Mouse (Mus musculus): ENCODE measurements at regions not wholly inside any gene's neighbourhood (a gene's known extent, or its start where the extent isn't known, plus 50 kb on each side); places are given as distances from the start of the nearest gene placed in this dataset.

DNA sequence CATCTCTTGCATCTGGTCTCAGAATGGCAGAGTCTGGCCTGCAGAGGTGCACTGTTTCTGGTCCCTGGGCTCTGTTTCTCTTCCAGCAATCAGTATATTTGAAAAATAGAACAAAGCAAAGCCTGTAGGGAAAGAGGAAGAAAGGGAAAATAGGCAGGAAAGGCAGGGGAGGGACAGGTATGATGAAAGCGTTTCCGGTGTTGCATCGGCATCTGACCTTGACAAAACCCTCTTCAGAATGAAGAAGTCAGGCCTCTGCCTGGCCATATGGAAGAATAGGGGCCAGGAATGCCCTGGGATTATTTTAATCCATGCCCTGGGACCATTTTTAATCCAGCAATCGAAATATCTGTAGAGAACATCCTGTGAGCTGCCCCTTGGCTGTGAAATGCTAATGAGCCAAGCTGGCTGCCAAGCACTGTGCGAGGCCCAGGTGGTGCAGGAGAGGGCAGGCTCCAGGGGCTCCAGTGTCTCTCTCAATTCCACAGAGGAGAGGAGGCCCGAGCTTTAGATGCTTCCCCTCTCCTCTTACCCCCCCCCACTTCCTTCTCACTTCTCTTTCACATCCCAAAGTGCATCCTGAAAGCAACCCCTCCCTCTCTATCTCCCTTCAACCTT lies 136.7 kb downstream of the Cartpt start:
- no peak overlapping the region for H3K4me2 ChIP-seq (ENCODE audit: low read depth, low read length)
- H3K4me3 ChIP-seq (ENCODE audit: low read length): no peak overlapping the region
- no peaks in the 10 kb centered on the region for H3K9me3 ChIP-seq (ENCODE audit: control insufficient read depth, low read length)
- H3K36me3 ChIP-seq (ENCODE audit: control insufficient read depth, insufficient read depth, low read length): no peaks in the 10 kb centered on the region
- 58% methylated on average over 6 of the region's 6 CpGs for WGBS
- H3K4me1 ChIP-seq (ENCODE audit: control insufficient read depth, insufficient read depth, low read length): no peaks in the 10 kb centered on the region
- no peak for ATAC-seq
- H3K9ac ChIP-seq (ENCODE audit: low read depth, low read length): no peak overlapping the region
- no peak overlapping the region for H3K27ac ChIP-seq (ENCODE audit: low read length)
- no peaks in the 10 kb centered on the region for H3K27me3 ChIP-seq (replicated peaks; ENCODE audit: control insufficient read depth, insufficient read depth, low read length)

DNA sequence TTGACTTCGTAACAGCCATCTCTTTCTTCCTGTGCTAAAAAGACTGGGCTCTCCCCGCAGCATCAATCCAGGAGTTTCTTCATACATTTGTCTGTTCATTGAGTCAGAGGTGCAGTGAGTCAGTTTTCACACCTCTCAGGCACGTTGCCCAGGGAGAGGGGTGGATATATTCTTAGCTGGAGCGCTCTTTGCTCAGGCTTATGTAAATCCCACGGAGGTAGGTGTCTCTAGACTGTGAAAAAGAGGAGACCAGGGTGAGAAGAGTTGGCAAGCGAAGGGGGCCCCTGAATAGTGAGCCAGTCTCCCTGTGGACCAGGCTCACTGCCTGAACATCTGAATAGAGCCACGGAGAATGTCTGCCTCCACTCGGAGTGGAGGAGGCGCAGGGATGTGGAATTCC lies 139.0 kb downstream of the Cartpt start:
- no peak overlapping the region for H3K27ac ChIP-seq (ENCODE audit: low read length)

GRCm38 (mm10) chr13:99761423-99761822 lies 139.5 kb downstream of the Cartpt start:
- no peaks in the 10 kb centered on the region for H3K27me3 ChIP-seq (replicated peaks; ENCODE audit: control insufficient read depth, insufficient read depth, low read length)
- H3K36me3 ChIP-seq (ENCODE audit: control insufficient read depth, insufficient read depth, low read length): no peaks in the 10 kb centered on the region
- 71% methylated on average over 4 of the region's 4 CpGs for WGBS
- H3K4me2 ChIP-seq (ENCODE audit: low read depth, low read length): no peak overlapping the region
- no peak overlapping the region for H3K9ac ChIP-seq (ENCODE audit: low read depth, low read length)
- no peak overlapping the region for H3K27ac ChIP-seq (ENCODE audit: low read length)
- H3K4me3 ChIP-seq (ENCODE audit: low read length): no peak overlapping the region
- ATAC-seq: no peak
- H3K9me3 ChIP-seq (ENCODE audit: control insufficient read depth, low read length): no peaks in the 10 kb centered on the region
- H3K4me1 ChIP-seq (ENCODE audit: control insufficient read depth, insufficient read depth, low read length): no peaks in the 10 kb centered on the region

More for the DNA sequence above, 139.0 kb downstream of the Cartpt start:
- H3K27me3 ChIP-seq (replicated peaks; ENCODE audit: control insufficient read depth, insufficient read depth, low read length): no peaks in the 10 kb centered on the region
- no peak overlapping the region for H3K4me2 ChIP-seq (ENCODE audit: low read depth, low read length)
- H3K9ac ChIP-seq (ENCODE audit: low read depth, low read length): no peak overlapping the region
- no peaks in the 10 kb centered on the region for H3K4me1 ChIP-seq (ENCODE audit: control insufficient read depth, insufficient read depth, low read length)
- H3K36me3 ChIP-seq (ENCODE audit: control insufficient read depth, insufficient read depth, low read length): no peaks in the 10 kb centered on the region
- 70% methylated on average over 9 of the region's 9 CpGs for WGBS
- H3K9me3 ChIP-seq (ENCODE audit: control insufficient read depth, low read length): no peaks in the 10 kb centered on the region
- H3K4me3 ChIP-seq (ENCODE audit: low read length): no peak overlapping the region
- ATAC-seq: no peak

- H3K36me3 ChIP-seq (ENCODE audit: control insufficient read depth, insufficient read depth, low read length): no peaks in the 10 kb centered on the region
- H3K4me3 ChIP-seq (ENCODE audit: low read length): no peak overlapping the region
- WGBS: 70% methylated on average over 4 of the region's 4 CpGs
- no peaks in the 10 kb centered on the region for H3K4me1 ChIP-seq (ENCODE audit: control insufficient read depth, insufficient read depth, low read length)
- no peak overlapping the region for H3K9ac ChIP-seq (ENCODE audit: low read depth, low read length)
- no peak for ATAC-seq
- no peak overlapping the region for H3K4me2 ChIP-seq (ENCODE audit: low read depth, low read length)
- no peaks in the 10 kb centered on the region for H3K9me3 ChIP-seq (ENCODE audit: control insufficient read depth, low read length)
- H3K27ac ChIP-seq (ENCODE audit: low read length): no peak overlapping the region
- no peaks in the 10 kb centered on the region for H3K27me3 ChIP-seq (replicated peaks; ENCODE audit: control insufficient read depth, insufficient read depth, low read length)
Measured at GRCm38 (mm10) chr13:99760646-99761045, 140.2 kb downstream of the Cartpt start.

DNA sequence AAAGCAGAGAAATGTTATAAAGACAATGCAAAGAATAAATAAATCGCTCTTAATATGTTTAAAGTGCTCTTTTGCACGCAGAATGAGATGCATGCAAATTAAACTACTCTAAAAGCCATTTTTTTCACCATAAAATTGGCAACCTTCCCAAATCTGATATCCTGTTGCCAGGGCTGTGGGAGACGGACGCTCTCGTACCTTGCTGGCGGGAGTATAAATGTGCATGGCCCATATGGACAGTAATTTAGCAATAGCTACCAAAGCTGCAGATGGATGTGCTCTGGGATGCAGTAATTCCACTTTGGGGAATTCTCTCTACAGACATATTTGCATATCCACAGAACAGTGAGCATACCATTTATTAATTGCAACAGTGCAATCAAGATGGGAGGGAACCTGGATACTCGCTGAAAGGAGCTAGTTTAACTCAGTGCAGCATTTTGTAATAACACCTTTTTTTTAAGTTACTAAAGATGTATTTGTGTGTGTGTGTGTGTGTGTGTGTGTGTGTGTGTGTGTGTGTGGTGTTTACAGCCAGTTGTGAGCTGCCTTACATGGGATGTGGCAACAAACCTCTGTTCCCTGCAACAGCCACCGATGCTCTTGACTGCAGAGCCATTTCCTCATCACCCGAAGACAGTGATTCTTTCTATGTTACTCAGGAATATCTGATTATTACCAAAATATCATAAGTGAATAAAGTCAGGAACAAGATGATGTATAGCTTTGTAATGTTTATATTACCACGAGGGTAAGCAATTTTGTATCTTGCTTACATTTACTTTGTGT lies 141.4 kb downstream of the Cartpt start:
- Histone ChIP-seq H3K4me1 (ENCODE audit: control insufficient read depth, insufficient read depth, low read length) (no peaks in the 10 kb centered on the region), H3K27ac (ENCODE audit: low read length) (no peak overlapping the region), H3K36me3 (ENCODE audit: control insufficient read depth, insufficient read depth, low read length) (no peaks in the 10 kb centered on the region), H3K4me3 (ENCODE audit: low read length) (no peak overlapping the region), H3K9me3 (ENCODE audit: control insufficient read depth, low read length) (no peaks in the 10 kb centered on the region), H3K4me2 (ENCODE audit: low read depth, low read length) (no peak overlapping the region), H3K27me3 (replicated peaks; ENCODE audit: control insufficient read depth, insufficient read depth, low read length) (no peaks in the 10 kb centered on the region), H3K9ac (ENCODE audit: low read depth, low read length) (no peak overlapping the region)
- WGBS: 56% methylated on average over 10 of the region's 10 CpGs
- no peak for ATAC-seq

- 71% methylated on average over 5 of the region's 5 CpGs for WGBS
- H3K9me3 ChIP-seq (ENCODE audit: control insufficient read depth, low read length): no peaks in the 10 kb centered on the region
Measured at GRCm38 (mm10) chr13:99754701-99755100, 146.2 kb downstream of the Cartpt start.

DNA sequence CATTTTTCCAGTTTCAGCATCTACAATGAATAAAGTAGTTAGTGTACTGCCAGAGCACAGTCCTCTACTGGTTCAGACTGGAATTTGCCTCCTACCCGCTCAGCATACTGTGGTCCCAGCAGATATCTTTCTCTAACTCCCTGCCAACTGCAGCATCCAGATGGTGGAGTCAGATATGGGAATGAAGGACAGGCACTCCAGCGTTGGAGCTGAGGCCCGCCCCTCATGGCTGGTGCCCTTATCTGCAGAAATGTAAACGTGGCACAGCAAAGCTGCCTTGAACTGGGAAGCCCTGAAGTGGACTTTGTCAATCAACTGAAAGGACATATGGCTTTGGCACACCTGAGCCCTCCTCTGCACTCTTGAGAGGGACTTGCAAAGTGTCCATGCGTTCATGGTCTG lies 146.6 kb downstream of the Cartpt start:
- H3K4me3 ChIP-seq (ENCODE audit: low read length): no peak overlapping the region
- no peaks in the 10 kb centered on the region for H3K36me3 ChIP-seq (ENCODE audit: control insufficient read depth, insufficient read depth, low read length)
- no peak overlapping the region for H3K9ac ChIP-seq (ENCODE audit: low read depth, low read length)
- H3K27ac ChIP-seq (ENCODE audit: low read length): no peak overlapping the region
- peak; percentile 84 for ATAC-seq
- H3K27me3 ChIP-seq (replicated peaks; ENCODE audit: control insufficient read depth, insufficient read depth, low read length): no peaks in the 10 kb centered on the region
- H3K4me1 ChIP-seq (ENCODE audit: control insufficient read depth, insufficient read depth, low read length): no peaks in the 10 kb centered on the region
- WGBS: 35% methylated on average over 5 of the region's 5 CpGs
- H3K9me3 ChIP-seq (ENCODE audit: control insufficient read depth, low read length): no peaks in the 10 kb centered on the region
- H3K4me2 ChIP-seq (ENCODE audit: low read depth, low read length): no peak overlapping the region

More at GRCm38 (mm10) chr13:99754701-99755100, 146.2 kb downstream of the Cartpt start:
- Histone ChIP-seq H3K4me3 (ENCODE audit: low read length) (no peak overlapping the region), H3K9ac (ENCODE audit: low read depth, low read length) (no peak overlapping the region), H3K27ac (ENCODE audit: low read length) (no peak overlapping the region), H3K4me2 (ENCODE audit: low read depth, low read length) (no peak overlapping the region), H3K4me1 (ENCODE audit: control insufficient read depth, insufficient read depth, low read length) (no peaks in the 10 kb centered on the region), H3K36me3 (ENCODE audit: control insufficient read depth, insufficient read depth, low read length) (no peaks in the 10 kb centered on the region), H3K27me3 (replicated peaks; ENCODE audit: control insufficient read depth, insufficient read depth, low read length) (no peaks in the 10 kb centered on the region)
- no peak for ATAC-seq

- no peak overlapping the region for H3K4me2 ChIP-seq (ENCODE audit: low read depth, low read length)
- no peak overlapping the region for H3K9ac ChIP-seq (ENCODE audit: low read depth, low read length)
- no peaks in the 10 kb centered on the region for H3K4me1 ChIP-seq (ENCODE audit: control insufficient read depth, insufficient read depth, low read length)
- no peaks in the 10 kb centered on the region for H3K27me3 ChIP-seq (replicated peaks; ENCODE audit: control insufficient read depth, insufficient read depth, low read length)
- no peaks in the 10 kb centered on the region for H3K36me3 ChIP-seq (ENCODE audit: control insufficient read depth, insufficient read depth, low read length)
- no peak overlapping the region for H3K4me3 ChIP-seq (ENCODE audit: low read length)
- H3K9me3 ChIP-seq (ENCODE audit: control insufficient read depth, low read length): no peaks in the 10 kb centered on the region
- no peak for ATAC-seq
- 82% methylated on average over 3 of the region's 3 CpGs for WGBS
- no peak overlapping the region for H3K27ac ChIP-seq (ENCODE audit: low read length)
Measured at GRCm38 (mm10) chr13:99753526-99753925, 147.4 kb downstream of the Cartpt start.

DNA sequence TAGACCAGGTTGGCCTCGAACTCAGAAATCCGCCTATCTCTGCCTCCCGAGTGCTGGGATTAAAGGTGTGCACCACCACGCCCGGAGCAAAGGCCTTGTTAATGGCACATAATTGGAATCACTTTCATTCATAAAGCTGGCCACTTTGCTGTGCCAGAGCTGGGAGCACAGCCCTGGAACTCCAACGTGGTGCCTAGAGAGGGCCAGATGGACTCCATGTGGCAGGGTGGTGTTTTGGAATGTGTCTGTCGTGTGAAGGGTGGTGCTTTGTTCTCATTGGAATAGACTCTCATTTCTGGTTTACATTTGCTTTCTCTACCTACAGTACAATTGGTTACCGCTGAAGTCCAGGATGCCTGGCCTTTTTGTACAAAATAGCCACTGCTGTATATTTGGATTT lies 150.2 kb downstream of the Cartpt start:
- ATAC-seq: no peak
- Histone ChIP-seq H3K36me3 (ENCODE audit: control insufficient read depth, insufficient read depth, low read length) (no peaks in the 10 kb centered on the region), H3K9ac (ENCODE audit: low read depth, low read length) (no peak overlapping the region), H3K4me1 (ENCODE audit: control insufficient read depth, insufficient read depth, low read length) (no peaks in the 10 kb centered on the region), H3K27ac (ENCODE audit: low read length) (no peak overlapping the region), H3K27me3 (replicated peaks; ENCODE audit: control insufficient read depth, insufficient read depth, low read length) (no peaks in the 10 kb centered on the region), H3K4me2 (ENCODE audit: low read depth, low read length) (no peak overlapping the region), H3K4me3 (ENCODE audit: low read length) (no peak overlapping the region), H3K9me3 (ENCODE audit: control insufficient read depth, low read length) (no peaks in the 10 kb centered on the region)
- 87% methylated on average over 8 of the region's 8 CpGs for WGBS
